8 mouse cellular contexts compared by ENCODE assay signal in genomic region chr17:46627409-46627808, GRCm38 (mm10). TPM values are rescaled to one million over a fixed set of nuclear protein-coding genes. Genes with fewer than 3 reads are reported as not detected.
A peak's percentile ranks its signal among the peaks of the same experiment; 100 is the strongest.
DNase-seq lines count a peak whose midpoint lies in the region; ATAC-seq and TF ChIP-seq lines count a peak whose summit lies in the region.
"Had no signal": no experiment of that assay in that cellular context is flagged by ENCODE, and none has a peak within 500 bp of the region (broad histone marks: within the 10 kb centered on the region; RNA-seq: fewer than 3 reads in every experiment).

No protein-coding gene starts in this region.

- ATAC-seq in hindbrain, embryonic 15.5 days (ENCODE audit: low FRiP score, low read depth), result no peak
- no peak for ATAC-seq in midbrain, embryonic 11.5 days (ENCODE audit: low FRiP score)

- no peak overlapping the region for H3K4me3 ChIP-seq in ES-Bruce4 (ENCODE audit: low read depth, low read length)
- H3K4me3 ChIP-seq in embryonic facial prominence, embryonic 10.5 days, result peak overlapping the region; percentile 97
- H3K4me3 ChIP-seq in hindbrain, embryonic 15.5 days, result peak overlapping the region; percentile 58
- H3K4me3 ChIP-seq in midbrain, embryonic 11.5 days (ENCODE audit: low read depth, low read length), result peak overlapping the region; percentile 93; the same call in 1 of the 2 replicates

- peaks cover 10% of the 10 kb centered on the region for H3K4me1 ChIP-seq in ES-Bruce4 (ENCODE audit: control insufficient read depth, insufficient read depth, low read length)
- peaks cover 88% of the 10 kb centered on the region for H3K4me1 ChIP-seq in embryonic facial prominence, embryonic 10.5 days
- peaks cover 45% of the 10 kb centered on the region for H3K4me1 ChIP-seq in hindbrain, embryonic 15.5 days (replicated peaks)
- H3K4me1 ChIP-seq in midbrain, embryonic 11.5 days (ENCODE audit: control insufficient read depth, insufficient read depth, low read length), result peaks cover 31% of the 10 kb centered on the region

- TF ChIP-seq EP300 in ES-Bruce4 (IDR thresholded peaks at IDR 0.05; ENCODE audit: insufficient read depth, low read depth, low read length), result no peak

- peak overlapping the region; percentile 73 for H3K4me2 ChIP-seq in hindbrain, embryonic 15.5 days
- H3K4me2 ChIP-seq in midbrain, embryonic 11.5 days, result peak overlapping the region; percentile 77

- no peaks in the 10 kb centered on the region for H3K27me3 ChIP-seq in ES-Bruce4 (ENCODE audit: control insufficient read depth, insufficient read depth, low read length, poor library complexity, severe bottlenecking)
- no peaks in the 10 kb centered on the region for H3K27me3 ChIP-seq in embryonic facial prominence, embryonic 10.5 days (replicated peaks; ENCODE audit: low read depth, poor library complexity, severe bottlenecking)
- H3K27me3 ChIP-seq in hindbrain, embryonic 15.5 days, result no peaks in the 10 kb centered on the region
- no peaks in the 10 kb centered on the region for H3K27me3 ChIP-seq in midbrain, embryonic 11.5 days (ENCODE audit: control insufficient read depth, insufficient read depth, low read length)

- intact Hi-C loops in left cerebral cortex, postnatal 14 days (cut with DNase I), result loop anchor here (5.0 kb wide), 2 partner anchors 35 to 70 kb away; partner anchors contain the start of gene Srf

- no peaks in the 10 kb centered on the region for H3K9me3 ChIP-seq in ES-Bruce4 (replicated peaks; ENCODE audit: control insufficient read depth, insufficient read depth, low read length, poor library complexity, severe bottlenecking)
- no peaks in the 10 kb centered on the region for H3K9me3 ChIP-seq in embryonic facial prominence, embryonic 10.5 days
- H3K9me3 ChIP-seq in hindbrain, embryonic 15.5 days, result no peaks in the 10 kb centered on the region
- no peaks in the 10 kb centered on the region for H3K9me3 ChIP-seq in midbrain, embryonic 11.5 days (ENCODE audit: control insufficient read depth, low read length)

- H3K36me3 ChIP-seq in ES-Bruce4 (ENCODE audit: control insufficient read depth, insufficient read depth, low read length, poor library complexity, severe bottlenecking), result no peaks in the 10 kb centered on the region
- peaks cover 11% of the 10 kb centered on the region for H3K36me3 ChIP-seq in embryonic facial prominence, embryonic 10.5 days (replicated peaks)
- H3K36me3 ChIP-seq in hindbrain, embryonic 15.5 days, result peaks cover 9% of the 10 kb centered on the region
- peaks cover 6% of the 10 kb centered on the region; the same call in 1 of the 2 replicates for H3K36me3 ChIP-seq in midbrain, embryonic 11.5 days (ENCODE audit: control insufficient read depth, insufficient read depth, low read length)

- no peak for TF ChIP-seq CTCF in ES-Bruce4 (IDR thresholded peaks at IDR 0.05; ENCODE audit: low read depth, low read length)

- DNase-seq in embryonic facial prominence, embryonic 10.5 days (ENCODE audit: low spot score), result no peak
- no peak for DNase-seq in midbrain, embryonic 11.5 days (ENCODE audit: low spot score, missing footprints)
- DNase-seq in gastrocnemius, postnatal 10 days, result no peak
- DNase-seq in left cerebral cortex, postnatal 14 days (ENCODE audit: low spot score in 2 of 2), result no peak
- no peak for DNase-seq in layer of hippocampus, adult 8-10 months (ENCODE audit: low spot score in 2 of 2)
- DNase-seq: layer of hippocampus, postnatal 36 days had no signal

- no peak overlapping the region for H3K27ac ChIP-seq in ES-Bruce4 (ENCODE audit: insufficient read depth, low read length)
- peak overlapping the region; percentile 97; the same call in 1 of the 2 replicates for H3K27ac ChIP-seq in embryonic facial prominence, embryonic 10.5 days (replicated peaks)
- H3K27ac ChIP-seq in hindbrain, embryonic 15.5 days (replicated peaks), result no peak overlapping the region
- no peak overlapping the region for H3K27ac ChIP-seq in midbrain, embryonic 11.5 days (ENCODE audit: low read depth, low read length)

- no peak for TF ChIP-seq POLR2A in ES-Bruce4 (IDR thresholded peaks at IDR 0.05; ENCODE audit: insufficient read depth, low read length)

- WGBS in embryonic facial prominence, embryonic 10.5 days, result 68% methylated on average over 6 of the region's 6 CpGs
- WGBS in hindbrain, embryonic 15.5 days, result 68% methylated on average over 6 of the region's 6 CpGs
- WGBS in midbrain, embryonic 11.5 days, result 73% methylated on average over 6 of the region's 6 CpGs

- H3K9ac ChIP-seq in ES-Bruce4 (ENCODE audit: low read depth, poor library complexity, severe bottlenecking), result peak overlapping the region; percentile 97; the same call in 1 of the 2 replicates
- H3K9ac ChIP-seq in hindbrain, embryonic 15.5 days, result no peak overlapping the region
- peak overlapping the region; percentile 94 for H3K9ac ChIP-seq in midbrain, embryonic 11.5 days (ENCODE audit: low read length)

RNA-seq across cellular contexts. Expression of gene Ptk7, which starts 1.9 kb away (rescaled TPM):
- polyA plus RNA-seq in ES-Bruce4 (2011; ENCODE audit: insufficient read depth, insufficient read length, low read depth, missing spikeins), result 110 and 113 TPM in 2 replicates
- polyA plus RNA-seq in embryonic facial prominence, embryonic 10.5 days (2016; fragmentation: Nextera tagmentation; extraction: Ambion mirVana), result 92.5 and 95.1 TPM in 2 replicates
- polyA plus RNA-seq in hindbrain, embryonic 15.5 days (2015; fragmentation: Nextera tagmentation; extraction: Ambion mirVana), result 32.8 and 34.1 TPM in 2 replicates
- 16.7 and 19.5 TPM in 2 replicates for polyA plus RNA-seq in midbrain, embryonic 11.5 days (2014; fragmentation: Nextera tagmentation; extraction: Ambion mirVana)
- total RNA-seq in gastrocnemius, postnatal 10 days (2021), result 10 to 100 TPM; 12.6 to 19.3 TPM
- 10 to 100 TPM; 13.8 to 13.9 TPM for total RNA-seq in left cerebral cortex, postnatal 14 days (2021)
- 1 to 10 TPM; 8.2 to 9.2 (median 8.9) TPM for total RNA-seq in layer of hippocampus, adult 8-10 months (2022)

RNA-seq across cellular contexts. Expression of gene Klc4, which starts 18.4 kb away (rescaled TPM):
- polyA plus RNA-seq in ES-Bruce4 (2011; ENCODE audit: insufficient read depth, insufficient read length, low read depth, missing spikeins), result 10.1 TPM in 2 replicates
- 29.0 and 32.0 TPM in 2 replicates for polyA plus RNA-seq in embryonic facial prominence, embryonic 10.5 days (2016; fragmentation: Nextera tagmentation; extraction: Ambion mirVana)
- polyA plus RNA-seq in hindbrain, embryonic 15.5 days (2015; fragmentation: Nextera tagmentation; extraction: Ambion mirVana), result 33.9 and 35.9 TPM in 2 replicates
- polyA plus RNA-seq in midbrain, embryonic 11.5 days (2014; fragmentation: Nextera tagmentation; extraction: Ambion mirVana), result 26.6 and 29.8 TPM in 2 replicates
- total RNA-seq in gastrocnemius, postnatal 10 days (2021), result 10 to 100 TPM; 18.7 to 19.5 TPM
- 10 to 100 TPM; 15.8 to 16.5 TPM for total RNA-seq in left cerebral cortex, postnatal 14 days (2021)
- total RNA-seq in layer of hippocampus, adult 8-10 months (2022), result 10 to 100 TPM; 18.9 to 21.8 (median 21.1) TPM

RNA-seq across cellular contexts. Expression of gene Mrpl2, which starts 18.6 kb away (rescaled TPM):
- 65.8 and 70.9 TPM in 2 replicates for polyA plus RNA-seq in ES-Bruce4 (2011; ENCODE audit: insufficient read depth, insufficient read length, low read depth, missing spikeins)
- polyA plus RNA-seq in embryonic facial prominence, embryonic 10.5 days (2016; fragmentation: Nextera tagmentation; extraction: Ambion mirVana), result 124 and 142 TPM in 2 replicates
- 64.3 TPM in 2 replicates for polyA plus RNA-seq in hindbrain, embryonic 15.5 days (2015; fragmentation: Nextera tagmentation; extraction: Ambion mirVana)
- 97.8 and 100 TPM in 2 replicates for polyA plus RNA-seq in midbrain, embryonic 11.5 days (2014; fragmentation: Nextera tagmentation; extraction: Ambion mirVana)
- total RNA-seq in gastrocnemius, postnatal 10 days (2021), result 100 to 1,000 TPM; 101 to 117 TPM
- total RNA-seq in left cerebral cortex, postnatal 14 days (2021), result 10 to 100 TPM; 45.6 to 54.2 TPM
- total RNA-seq in layer of hippocampus, adult 8-10 months (2022), result 10 to 100 TPM; 43.7 to 60.5 (median 51.2) TPM

RNA-seq across cellular contexts. Expression of gene Cul7, which starts 22.7 kb away (rescaled TPM):
- 67.1 and 74.8 TPM in 2 replicates for polyA plus RNA-seq in ES-Bruce4 (2011; ENCODE audit: insufficient read depth, insufficient read length, low read depth, missing spikeins)
- polyA plus RNA-seq in embryonic facial prominence, embryonic 10.5 days (2016; fragmentation: Nextera tagmentation; extraction: Ambion mirVana), result 44.3 and 46.9 TPM in 2 replicates
- polyA plus RNA-seq in hindbrain, embryonic 15.5 days (2015; fragmentation: Nextera tagmentation; extraction: Ambion mirVana), result 38.4 and 43.8 TPM in 2 replicates
- 26.2 and 26.8 TPM in 2 replicates for polyA plus RNA-seq in midbrain, embryonic 11.5 days (2014; fragmentation: Nextera tagmentation; extraction: Ambion mirVana)
- 10 to 100 TPM; 39.8 to 50.5 TPM for total RNA-seq in gastrocnemius, postnatal 10 days (2021)
- total RNA-seq in left cerebral cortex, postnatal 14 days (2021), result 10 to 100 TPM; 30.2 to 33.4 TPM
- 10 to 100 TPM; 22.6 to 26.4 (median 23.4) TPM for total RNA-seq in layer of hippocampus, adult 8-10 months (2022)

RNA-seq across cellular contexts. Expression of gene Rrp36, which starts 46.7 kb away (rescaled TPM):
- 48.5 and 60.2 TPM in 2 replicates for polyA plus RNA-seq in ES-Bruce4 (2011; ENCODE audit: insufficient read depth, insufficient read length, low read depth, missing spikeins)
- 61.4 and 68.9 TPM in 2 replicates for polyA plus RNA-seq in embryonic facial prominence, embryonic 10.5 days (2016; fragmentation: Nextera tagmentation; extraction: Ambion mirVana)
- 53.0 TPM in 2 replicates for polyA plus RNA-seq in hindbrain, embryonic 15.5 days (2015; fragmentation: Nextera tagmentation; extraction: Ambion mirVana)
- 53.4 and 60.0 TPM in 2 replicates for polyA plus RNA-seq in midbrain, embryonic 11.5 days (2014; fragmentation: Nextera tagmentation; extraction: Ambion mirVana)
- 10 to 100 TPM; 12.8 to 18.2 TPM for total RNA-seq in gastrocnemius, postnatal 10 days (2021)
- total RNA-seq in left cerebral cortex, postnatal 14 days (2021), result 10 to 100 TPM; 14.1 to 15.7 TPM
- 10 to 100 TPM; 12.1 to 20.5 (median 17.0) TPM for total RNA-seq in layer of hippocampus, adult 8-10 months (2022)
